Mouse (Mus musculus) G1E (cell line): ENCODE data around the gene Phykpl. TPM values are rescaled to one million over a fixed set of nuclear protein-coding genes. Genes with fewer than 3 reads are reported as not detected.

ENCODE experiments used
- ATAC-seq: 2 replicates; pipeline ENCODE4 v1.8.0; 2016; ENCODE audit warnings: mild to moderate bottlenecking; ENCODE audit not compliant: insufficient number of reproducible peaks, poor library complexity, low FRiP score, severe bottlenecking; ENCODE audit errors: extremely low read depth
- DNase-seq: peaks from one replicate; pipeline ENCODE4 v3.0.0; 2012; ENCODE audit warnings: low spot score
- H3K27me3 ChIP-seq: 2 replicates; pipeline ENCODE4 v1.6.1; 2012; ENCODE audit warnings: mild to moderate bottlenecking, low read length, inconsistent platforms; ENCODE audit not compliant: insufficient read depth
- H3K36me3 ChIP-seq: replicated peaks from 2 replicates; pipeline ENCODE3; 2012; ENCODE audit warnings: mild to moderate bottlenecking, inconsistent platforms
- H3K4me1 ChIP-seq: 2 replicates; pipeline ENCODE4 v1.6.1; 2012; ENCODE audit warnings: low read depth, low read length, inconsistent platforms, mixed read lengths; ENCODE audit not compliant: insufficient read depth
- H3K4me3 ChIP-seq: 2 replicates; pipeline ENCODE4 v1.5.1; 2012; ENCODE audit warnings: low read depth, mild to moderate bottlenecking, inconsistent platforms, low read length, moderate library complexity, mixed read lengths
- H3K9me3 ChIP-seq: replicated peaks from 2 replicates; pipeline ENCODE4 v1.6.1; 2012; ENCODE audit warnings: inconsistent platforms
- CTCF ChIP-seq: IDR thresholded peaks from 2 replicates; pipeline ENCODE4 v1.5.1; 2012; ENCODE audit warnings: low read depth, low read length, inconsistent platforms, mixed read lengths
- GATA1 ChIP-seq: IDR thresholded peaks from 2 replicates; pipeline ENCODE4 v1.6.1; 2012; ENCODE audit warnings: borderline replicate concordance, low read length, inconsistent platforms, mixed read lengths
- GATA2 ChIP-seq: IDR thresholded peaks from 2 replicates; pipeline ENCODE4 v1.6.1; 2012; ENCODE audit warnings: low read depth, low read length, inconsistent platforms, borderline replicate concordance
- POLR2AphosphoS5 ChIP-seq: IDR thresholded peaks from 2 replicates; pipeline ENCODE4 v1.6.1; 2012; ENCODE audit warnings: low read depth, low read length, inconsistent platforms; ENCODE audit not compliant: insufficient replicate concordance
- TAL1 ChIP-seq: conservative IDR thresholded peaks from 2 replicates; pipeline ENCODE4 v1.6.1; 2012; ENCODE audit warnings: low read depth, low read length, inconsistent platforms, mixed read lengths
- polyA plus RNA-seq: library from polyadenylated mRNA; stranded (reverse); fragments of >175 nt; gene quantifications from 2 replicates; pipeline ENCODE4 v1.2.3, GENCODE M21; 2012
- total RNA-seq, 2 experiments: library from RNA; stranded (forward) in 1 of 2; stranded (reverse) in 1 of 2; fragments of 200-1000 nt in 1 of 2; fragments of >200 nt in 1 of 2; fragmentation: Nextera tagmentation in 1 of 2; gene quantifications; 2 replicates each; pipeline ENCODE4 v1.2.3; 2014 to 2017

Gene Phykpl
- total and polyA plus RNA-seq, 3 experiments, result 11.0 to 52.0 (median 49.3) TPM

DNA sequence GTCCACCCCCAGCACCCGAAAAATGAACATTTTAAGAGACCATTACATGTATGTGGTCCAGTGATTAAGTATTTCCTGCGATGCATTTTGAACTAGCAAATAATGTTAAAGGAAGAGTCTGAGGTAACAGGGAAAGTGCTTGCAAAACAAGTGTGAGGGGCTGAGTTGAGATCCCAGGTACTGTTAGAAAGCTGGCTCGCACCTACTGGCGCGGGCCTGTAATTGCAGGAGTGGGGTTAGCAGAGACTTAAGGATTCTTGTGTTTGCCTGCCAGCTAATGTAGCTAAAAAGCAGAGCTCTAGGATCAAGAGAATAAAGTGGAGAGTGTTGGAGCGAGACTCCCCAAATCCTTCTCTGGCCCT is 51.7 kb downstream of the Phykpl start:
- Histone ChIP-seq H3K4me3 (peak overlapping the region; percentile 79), H3K9me3 (no peaks in the 10 kb centered on the region), H3K27me3 (peaks cover 11% of the 10 kb centered on the region; the same call in 1 of the 2 replicates), H3K36me3 (peaks cover 31% of the 10 kb centered on the region), H3K4me1 (peaks cover 50% of the 10 kb centered on the region)
- DNase-seq (peak; percentile 63), ATAC-seq (peak; percentile 64)
- peak; percentile 75 for TF ChIP-seq CTCF
- TF ChIP-seq GATA1, result no peak

DNA sequence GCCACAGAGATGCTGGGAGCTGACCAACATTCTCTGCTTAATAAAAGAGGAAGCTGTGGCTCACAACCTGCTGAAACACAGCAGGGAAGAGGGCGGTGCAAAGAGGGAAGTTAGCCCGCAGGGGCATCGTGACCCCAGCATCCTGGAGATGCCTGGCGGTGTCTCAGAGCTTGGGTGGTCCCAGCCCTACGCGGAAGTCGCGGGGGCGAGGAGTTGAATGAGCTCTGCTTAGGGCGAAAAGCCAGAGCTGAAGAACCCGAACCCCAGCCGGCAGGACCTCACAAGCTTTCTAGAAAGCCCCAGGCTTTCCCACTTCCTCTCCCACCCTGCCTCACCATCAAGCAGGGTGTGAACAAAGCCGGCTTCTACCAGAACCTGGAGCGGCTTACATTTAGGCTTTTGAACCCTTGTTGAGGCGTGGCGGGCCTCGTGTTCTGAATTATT is 53.4 kb downstream of the Phykpl start:
- Histone ChIP-seq H3K27me3 (peaks cover 25% of the 10 kb centered on the region), H3K4me3 (peak overlapping the region; percentile 66; the same call in 1 of the 2 replicates), H3K4me1 (peaks cover 41% of the 10 kb centered on the region), H3K36me3 (peaks cover 16% of the 10 kb centered on the region), H3K9me3 (no peaks in the 10 kb centered on the region)
- ATAC-seq, result peak; percentile 55
- no peak for TF ChIP-seq GATA2
- TF ChIP-seq POLR2AphosphoS5, result no peak
- TF ChIP-seq GATA1, result no peak
- no peak for TF ChIP-seq CTCF
- TF ChIP-seq TAL1, result no peak
- DNase-seq, result peak; percentile 83

DNA sequence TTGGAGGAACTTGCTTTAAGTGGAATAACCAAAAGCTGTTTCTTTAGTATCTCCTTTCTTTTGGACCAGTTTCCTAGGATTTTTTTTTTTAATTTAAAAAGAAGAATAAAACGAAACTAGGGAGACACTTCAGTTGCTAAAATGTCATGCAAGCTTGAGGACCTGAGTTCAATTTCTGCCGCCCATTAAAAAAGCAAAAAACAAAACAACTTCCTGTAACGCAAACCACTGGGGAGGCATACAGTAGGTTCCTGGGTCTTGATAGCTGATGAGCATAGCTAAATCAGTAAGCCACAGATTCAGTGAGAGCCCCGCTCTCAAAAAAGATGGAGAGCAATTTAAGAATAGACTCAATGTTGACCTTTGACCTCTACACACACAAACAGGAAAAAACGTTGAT is 53.9 kb downstream of the Phykpl start:
- Histone ChIP-seq H3K4me3 (no peak overlapping the region), H3K36me3 (peaks cover 12% of the 10 kb centered on the region), H3K4me1 (peaks cover 46% of the 10 kb centered on the region), H3K9me3 (no peaks in the 10 kb centered on the region), H3K27me3 (peaks cover 30% of the 10 kb centered on the region)
- TF ChIP-seq POLR2AphosphoS5 (no peak), CTCF (no peak), GATA2 (no peak)
- no peak for ATAC-seq
- no peak for DNase-seq

DNA sequence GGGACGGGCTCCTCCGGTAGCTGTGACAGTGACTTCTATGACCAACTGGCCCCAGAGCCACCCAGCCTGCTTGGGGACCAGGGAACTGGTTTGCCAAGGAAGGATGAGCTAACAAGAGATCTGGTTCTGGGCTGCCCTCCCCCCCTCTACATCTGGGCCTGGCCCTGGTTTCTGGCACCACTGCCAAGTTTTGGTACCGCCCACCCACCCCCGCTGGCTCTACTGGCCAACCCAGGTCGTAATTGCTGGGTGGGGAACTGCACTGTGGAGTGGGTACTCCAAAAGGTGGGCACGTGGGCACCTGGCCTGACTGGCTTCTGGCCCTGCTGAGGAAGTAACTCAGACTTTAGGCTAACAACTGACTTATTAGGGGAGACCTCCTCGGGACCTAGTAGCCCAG is 56.2 kb downstream of the Phykpl start:
- peaks cover 36% of the 10 kb centered on the region for H3K4me1 ChIP-seq
- no peak for ATAC-seq

DNA sequence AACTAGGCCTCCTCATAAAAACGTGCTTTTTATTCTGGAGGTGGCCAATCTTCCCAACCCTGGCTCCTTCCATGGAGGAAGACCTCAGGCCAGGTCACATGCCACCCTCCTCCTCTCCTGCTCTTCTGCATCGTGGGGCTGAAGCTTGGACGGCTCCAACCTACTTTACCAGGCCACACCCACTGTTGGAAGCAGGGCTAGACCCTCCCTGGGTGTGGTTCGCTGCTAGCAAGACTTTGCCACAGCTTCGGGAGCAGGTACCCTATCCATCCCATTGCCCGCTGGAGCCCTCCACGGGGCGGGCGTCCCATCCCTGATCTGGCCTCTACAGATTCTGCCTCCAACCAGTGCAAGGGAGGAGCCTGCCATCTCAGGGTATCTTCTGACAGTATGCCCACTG is 58.6 kb downstream of the Phykpl start:
- Histone ChIP-seq H3K4me1 (peaks cover 22% of the 10 kb centered on the region), H3K36me3 (no peaks in the 10 kb centered on the region), H3K4me3 (no peak overlapping the region), H3K27me3 (peaks cover 68% of the 10 kb centered on the region), H3K9me3 (no peaks in the 10 kb centered on the region)
- ATAC-seq (no peak), DNase-seq (no peak)
- TF ChIP-seq GATA1 (no peak), CTCF (no peak), TAL1 (no peak), GATA2 (no peak), POLR2AphosphoS5 (no peak)

More for the DNA sequence above, 56.2 kb downstream of the Phykpl start:
- no peaks in the 10 kb centered on the region for H3K36me3 ChIP-seq
- no peaks in the 10 kb centered on the region for H3K9me3 ChIP-seq
- H3K27me3 ChIP-seq, result peaks cover 51% of the 10 kb centered on the region
- no peak overlapping the region for H3K4me3 ChIP-seq
- TF ChIP-seq GATA1 (no peak), GATA2 (no peak), POLR2AphosphoS5 (no peak), CTCF (no peak), TAL1 (no peak)
- no peak for DNase-seq

DNA sequence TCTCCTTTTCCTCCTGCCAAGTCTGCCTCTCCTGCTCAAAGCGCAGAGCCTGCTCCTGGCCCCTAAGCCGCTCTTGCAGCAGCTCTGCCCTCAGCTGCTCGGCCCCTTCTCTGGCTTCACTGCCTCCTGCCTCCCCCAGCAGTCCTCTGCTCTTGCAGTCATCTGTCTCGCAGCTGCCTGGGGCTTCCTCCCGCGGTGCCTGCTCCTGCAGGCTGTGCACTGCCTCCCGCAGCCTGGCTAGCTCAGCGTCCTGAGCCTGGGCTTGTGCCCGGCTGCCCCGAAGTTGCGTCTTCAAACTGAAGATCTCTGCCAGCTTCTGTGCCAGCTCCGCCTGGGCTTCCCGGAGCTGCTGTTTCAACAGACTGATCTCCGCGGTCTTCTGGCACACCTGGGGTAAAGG is 59.2 kb downstream of the Phykpl start:
- no peak for ATAC-seq
- no peak for DNase-seq
- no peak overlapping the region for H3K4me3 ChIP-seq
- peaks cover 74% of the 10 kb centered on the region for H3K27me3 ChIP-seq
- H3K9me3 ChIP-seq, result no peaks in the 10 kb centered on the region
- no peak for TF ChIP-seq CTCF
- no peak for TF ChIP-seq TAL1
- TF ChIP-seq GATA1, result no peak
- peaks cover 21% of the 10 kb centered on the region for H3K4me1 ChIP-seq
- H3K36me3 ChIP-seq, result no peaks in the 10 kb centered on the region

DNA sequence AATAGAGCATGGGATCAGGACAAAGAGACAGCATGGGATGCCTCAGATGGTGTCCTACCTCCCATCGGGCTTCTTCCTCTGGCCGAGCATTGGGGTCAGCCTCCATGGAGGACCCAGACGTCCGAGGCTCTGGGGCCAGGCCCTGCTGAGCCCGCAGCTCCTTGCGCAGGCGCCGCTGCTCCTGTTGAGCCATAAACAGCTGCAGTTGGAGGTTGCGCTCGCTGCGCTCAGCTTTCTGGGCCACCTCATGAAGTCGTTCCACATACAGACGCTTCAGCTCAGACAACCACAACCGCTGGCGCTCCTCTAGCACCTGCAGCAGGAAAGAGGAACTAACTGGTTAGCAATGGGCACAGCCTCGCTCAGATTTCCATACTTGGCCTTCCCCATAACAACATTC is 59.7 kb downstream of the Phykpl start:
- Histone ChIP-seq H3K36me3 (no peaks in the 10 kb centered on the region), H3K4me1 (peaks cover 21% of the 10 kb centered on the region), H3K4me3 (no peak overlapping the region), H3K27me3 (peaks cover 78% of the 10 kb centered on the region), H3K9me3 (no peaks in the 10 kb centered on the region)
- DNase-seq (no peak), ATAC-seq (no peak)
- TF ChIP-seq TAL1, result no peak
- no peak for TF ChIP-seq POLR2AphosphoS5
- no peak for TF ChIP-seq GATA1
- TF ChIP-seq CTCF, result no peak
- TF ChIP-seq GATA2, result no peak
